Mouse (Mus musculus) C2C12 (cell line): ENCODE data around the gene Atp8b5. TPM values are rescaled to one million over a fixed set of nuclear protein-coding genes. Genes with fewer than 3 reads are reported as not detected.
A peak's percentile ranks its signal among the peaks of the same experiment; 100 is the strongest.

Source experiments
- H3K27me3 ChIP-seq: one replicate; pipeline ENCODE4 v1.6.1; 2011; ENCODE audit not compliant: control insufficient read depth, insufficient read depth, insufficient read length
- H3K36me3 ChIP-seq: one replicate; pipeline ENCODE4 v1.6.1; 2011; ENCODE audit not compliant: control insufficient read depth, insufficient read depth
- H3K4me3 ChIP-seq: one replicate; pipeline ENCODE4 v1.5.1; 2011; ENCODE audit warnings: mild to moderate bottlenecking, control low read depth; ENCODE audit not compliant: poor library complexity, insufficient read depth, severe bottlenecking
- H3K79me2 ChIP-seq: one replicate; pipeline ENCODE4 v1.6.1; 2011; ENCODE audit not compliant: control insufficient read depth, insufficient read depth
- H3K79me3 ChIP-seq: one replicate; pipeline ENCODE4 v1.6.1; 2011; ENCODE audit warnings: low read depth, control low read depth
- H3ac ChIP-seq: one replicate; pipeline ENCODE3; 2011; ENCODE audit warnings: low read depth; ENCODE audit not compliant: control insufficient read depth, insufficient read length
- CEBPB ChIP-seq: IDR thresholded peaks from one replicate; pipeline ENCODE4 v1.6.1; 2011; ENCODE audit warnings: low read depth, mild to moderate bottlenecking, control low read depth, moderate library complexity
- CTCF ChIP-seq: IDR thresholded peaks from one replicate; pipeline ENCODE4 v1.5.1; 2011; ENCODE audit not compliant: control insufficient read depth, insufficient read depth, insufficient read length
- FOSL1 ChIP-seq: IDR thresholded peaks from one replicate; pipeline ENCODE4 v1.8.0; 2011; ENCODE audit warnings: mild to moderate bottlenecking, low read length; ENCODE audit not compliant: poor library complexity, insufficient read depth, severe bottlenecking
- MAX ChIP-seq: IDR thresholded peaks from one replicate; pipeline ENCODE4 v1.6.1; 2011; ENCODE audit warnings: mild to moderate bottlenecking, control low read depth
- MYOD1 ChIP-seq: IDR thresholded peaks from one replicate; pipeline ENCODE4 v1.6.1; 2011; ENCODE audit warnings: low read depth; ENCODE audit not compliant: control insufficient read depth, insufficient read length
- MYOG ChIP-seq: IDR thresholded peaks from one replicate; pipeline ENCODE4 v1.6.1; 2011; ENCODE audit not compliant: control insufficient read depth, insufficient read length; ENCODE audit errors: extremely low read depth
- USF1 ChIP-seq: IDR thresholded peaks from one replicate; pipeline ENCODE4 v1.6.1; 2011; ENCODE audit warnings: low read depth, mild to moderate bottlenecking, control low read depth, moderate library complexity
- polyA plus RNA-seq: library from polyadenylated mRNA; unstranded; fragments of >200 nt; fragmentation: generic; extraction: Trizol; gene quantifications from one replicate; pipeline ENCODE4 v1.2.1, GENCODE M21; 2012; ENCODE audit warnings: missing spikeins

Gene Atp8b5
- polyA plus RNA-seq, 1 experiment, result 0.04 TPM

- TF ChIP-seq FOSL1 (no peak), CEBPB (no peak), USF1 (no peak), CTCF (no peak), MYOD1 (no peak), MAX (no peak), MYOG (no peak)
- no peaks in the 10 kb centered on the region for H3K79me3 ChIP-seq
- H3K79me2 ChIP-seq, result no peaks in the 10 kb centered on the region
- no peaks in the 10 kb centered on the region for H3K36me3 ChIP-seq
- no peak overlapping the region for H3K4me3 ChIP-seq
- peaks cover 18% of the 10 kb centered on the region for H3K27me3 ChIP-seq
- no peak overlapping the region for H3ac ChIP-seq
Observed at GRCm38 (mm10) chr4:43240716-43241115, 26.2 kb upstream of the Atp8b5 start.

GRCm38 (mm10) chr4:43244022-43244421, 22.9 kb upstream of the Atp8b5 start:
- no peak for TF ChIP-seq MYOG
- TF ChIP-seq MYOD1, result no peak
- TF ChIP-seq CTCF, result no peak
- no peak for TF ChIP-seq USF1
- TF ChIP-seq MAX, result no peak
- TF ChIP-seq CEBPB, result no peak
- TF ChIP-seq FOSL1, result no peak
- no peaks in the 10 kb centered on the region for H3K79me2 ChIP-seq
- peaks cover 12% of the 10 kb centered on the region for H3K27me3 ChIP-seq
- H3K79me3 ChIP-seq, result no peaks in the 10 kb centered on the region
- H3ac ChIP-seq, result no peak overlapping the region
- no peak overlapping the region for H3K4me3 ChIP-seq
- no peaks in the 10 kb centered on the region for H3K36me3 ChIP-seq

- H3K36me3 ChIP-seq, result no peaks in the 10 kb centered on the region
- H3K79me2 ChIP-seq, result no peaks in the 10 kb centered on the region
- H3ac ChIP-seq, result no peak overlapping the region
- no peaks in the 10 kb centered on the region for H3K79me3 ChIP-seq
- TF ChIP-seq MAX (no peak), CTCF (no peak), MYOG (no peak), CEBPB (no peak), FOSL1 (no peak), MYOD1 (no peak), USF1 (no peak)
- H3K27me3 ChIP-seq, result peaks cover 8% of the 10 kb centered on the region
- H3K4me3 ChIP-seq, result no peak overlapping the region
Observed at GRCm38 (mm10) chr4:43245776-43246175, 21.2 kb upstream of the Atp8b5 start.

GRCm38 (mm10) chr4:43248026-43248425, 18.9 kb upstream of the Atp8b5 start:
- H3ac ChIP-seq, result no peak overlapping the region
- no peak for TF ChIP-seq MAX
- no peaks in the 10 kb centered on the region for H3K79me2 ChIP-seq
- no peak overlapping the region for H3K4me3 ChIP-seq
- no peaks in the 10 kb centered on the region for H3K36me3 ChIP-seq
- peaks cover 7% of the 10 kb centered on the region for H3K27me3 ChIP-seq
- no peaks in the 10 kb centered on the region for H3K79me3 ChIP-seq

GRCm38 (mm10) chr4:43248909-43249308, 18.1 kb upstream of the Atp8b5 start:
- Histone ChIP-seq H3K36me3 (no peaks in the 10 kb centered on the region), H3K79me3 (no peaks in the 10 kb centered on the region), H3K4me3 (no peak overlapping the region), H3K27me3 (peaks cover 7% of the 10 kb centered on the region), H3K79me2 (no peaks in the 10 kb centered on the region), H3ac (no peak overlapping the region)
- TF ChIP-seq MAX (no peak), USF1 (peak; percentile 3)

GRCm38 (mm10) chr4:43251269-43251668, 15.7 kb upstream of the Atp8b5 start:
- TF ChIP-seq CEBPB, result no peak
- H3K79me2 ChIP-seq, result no peaks in the 10 kb centered on the region
- H3K27me3 ChIP-seq, result peaks cover 7% of the 10 kb centered on the region
- H3ac ChIP-seq, result no peak overlapping the region
- H3K36me3 ChIP-seq, result no peaks in the 10 kb centered on the region
- no peak overlapping the region for H3K4me3 ChIP-seq
- H3K79me3 ChIP-seq, result no peaks in the 10 kb centered on the region
